28 mouse cellular contexts compared by ENCODE assay signal in the genomic region with DNA sequence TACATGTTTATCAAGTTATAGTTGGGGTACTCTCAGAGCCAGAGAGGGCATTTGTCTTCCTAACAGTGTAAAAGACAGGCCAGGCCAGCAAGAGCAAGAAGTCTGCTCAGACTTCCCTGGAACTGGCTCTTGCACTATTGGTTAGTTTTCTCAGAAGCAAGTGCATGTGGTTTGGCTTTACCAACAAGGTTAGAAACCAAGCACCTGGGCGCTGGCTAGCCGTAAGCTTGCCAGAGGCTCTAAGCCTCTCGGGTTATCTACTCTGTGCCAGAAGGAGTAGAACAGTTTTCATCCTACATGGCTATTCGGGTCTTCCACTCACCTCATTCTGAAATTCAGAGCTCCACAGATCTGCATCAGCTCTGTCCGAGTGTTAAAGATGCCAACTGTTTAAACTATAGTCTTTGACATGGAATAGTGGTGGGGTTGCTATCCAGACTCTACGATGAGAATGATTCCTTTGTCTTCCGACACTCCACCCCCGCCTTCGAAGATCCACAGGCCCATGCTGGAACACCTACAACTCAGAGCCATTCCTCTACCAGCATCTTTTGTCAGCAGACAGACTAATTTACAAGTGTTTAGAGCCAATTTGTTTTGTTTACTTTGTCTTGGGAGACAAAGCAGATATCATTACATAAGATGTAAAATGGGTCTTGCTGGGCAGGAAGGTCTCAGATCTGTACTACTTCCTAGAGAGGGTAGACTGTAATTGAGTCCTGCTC.
DNase-seq lines count a peak whose midpoint lies in the region; ATAC-seq lines count a peak whose summit lies in the region.
"Had no signal": no experiment of that assay in that cellular context is flagged by ENCODE, and none has a peak within 500 bp of the region (broad histone marks: within the 10 kb centered on the region; RNA-seq: fewer than 3 reads in every experiment).

No protein-coding gene starts in this region.

- H3K36me3 ChIP-seq in kidney, embryonic 15.5 days = no peaks in the 10 kb centered on the region
- H3K36me3 ChIP-seq: embryonic facial prominence, embryonic 13.5 days; embryonic facial prominence, embryonic 15.5 days; forebrain, embryonic 10.5 days; forebrain, embryonic 12.5 days had no signal

- no peaks in the 10 kb centered on the region for H3K4me1 ChIP-seq in kidney, embryonic 15.5 days
- H3K4me1 ChIP-seq: embryonic facial prominence, embryonic 13.5 days; forebrain, embryonic 10.5 days; forebrain, embryonic 12.5 days had no signal

- peak; percentile 44 for DNase-seq in gastrocnemius, adult 18-20 months (ENCODE audit: low spot score)
- DNase-seq in gastrocnemius, postnatal 25 days = no peak
- peak; percentile 25 for DNase-seq in gastrocnemius, postnatal 14 days
- DNase-seq in gastrocnemius, postnatal 10 days = no peak
- DNase-seq in ES-CJ7 (ENCODE audit: low read depth, low spot score) (peak; percentile 54), ZHBTc4 (ENCODE audit: low read depth, low spot score) (peak; percentile 66)
- no peak for DNase-seq in layer of hippocampus, postnatal 10 days (ENCODE audit: low spot score in 2 of 2)
- DNase-seq: adrenal gland, adult 2 months; adrenal gland, postnatal 10 days; adrenal gland, postnatal 25 days; B cell, adult 2 months; cerebellum, adult 11 months; cerebellum, adult 18-20 months; cerebellum, adult 8-10 months; cerebellum, adult 9-11 months; cerebellum, postnatal 14 days; cerebellum, postnatal 36 days; embryo, embryonic 11 days had no signal

- H3K9ac ChIP-seq in kidney, embryonic 15.5 days = no peak overlapping the region
- H3K9ac ChIP-seq: embryonic facial prominence, embryonic 13.5 days; embryonic facial prominence, embryonic 15.5 days; forebrain, embryonic 12.5 days had no signal

- WGBS in kidney, embryonic 15.5 days = 91% methylated on average over 9 of the region's 9 CpGs

- H3K27me3 ChIP-seq in kidney, embryonic 15.5 days = no peaks in the 10 kb centered on the region
- H3K27me3 ChIP-seq: CH12.LX; embryonic facial prominence, embryonic 13.5 days; embryonic facial prominence, embryonic 15.5 days; forebrain, embryonic 12.5 days had no signal

- H3K4me3 ChIP-seq in kidney, embryonic 15.5 days (replicated peaks) = no peak overlapping the region
- H3K4me3 ChIP-seq: embryonic facial prominence, embryonic 13.5 days; embryonic facial prominence, embryonic 15.5 days; erythroblast, embryonic 14.5 days; forebrain, embryonic 10.5 days; forebrain, embryonic 12.5 days had no signal

- no peak overlapping the region for H3K4me2 ChIP-seq in kidney, embryonic 15.5 days
- H3K4me2 ChIP-seq: embryonic facial prominence, embryonic 13.5 days; embryonic facial prominence, embryonic 15.5 days; forebrain, embryonic 12.5 days had no signal

- no peak for ATAC-seq in kidney, embryonic 15.5 days (replicated peaks; ENCODE audit: low FRiP score)
- ATAC-seq: CD4-positive, CD25-positive, alpha-beta regulatory T cell, adult 4 months; forebrain, embryonic 14.5 days; forebrain, embryonic 16.5 days had no signal

- no peaks in the 10 kb centered on the region for H3K9me3 ChIP-seq in kidney, embryonic 15.5 days (replicated peaks)
- H3K9me3 ChIP-seq: embryonic facial prominence, embryonic 13.5 days; embryonic facial prominence, embryonic 15.5 days; forebrain, embryonic 12.5 days had no signal

- intact Hi-C loops in gastrocnemius, postnatal 14 days (cut with DNase I; ENCODE audit: low total_unique reads) = no loop called here

- H3K27ac ChIP-seq in kidney, embryonic 15.5 days = no peak overlapping the region
- H3K27ac ChIP-seq: embryonic facial prominence, embryonic 13.5 days; embryonic facial prominence, embryonic 15.5 days; forebrain, embryonic 10.5 days; forebrain, embryonic 12.5 days had no signal

Comparison
In these comparisons a context has a peak if more than half of its experiments do, and no peak if none do; other contexts are left out.
1. DNase-seq: peak in gastrocnemius, adult 18-20 months (single experiment), gastrocnemius, postnatal 14 days (single experiment), ES-CJ7 (single experiment) and ZHBTc4 (single experiment); none in gastrocnemius, postnatal 25 days (single experiment), gastrocnemius, postnatal 10 days (single experiment) and layer of hippocampus, postnatal 10 days (0 of 2).